Mouse (Mus musculus): ENCODE measurements around the gene Gadl1. TPM values are rescaled to one million over a fixed set of nuclear protein-coding genes. Genes with fewer than 3 reads are reported as not detected.

Gadl1 gene
- polyA plus RNA-seq, 1 experiment from 2014 or later = 0.48 TPM

GRCm38 (mm10) chr9:115994772-115995171, 85.5 kb downstream of the Gadl1 start:
- H3K27ac ChIP-seq = no peak overlapping the region
- no peak overlapping the region for H3K4me2 ChIP-seq
- H3K4me3 ChIP-seq = no peak overlapping the region
- no peaks in the 10 kb centered on the region for H3K9me3 ChIP-seq
- 90% methylated on average over 2 of the region's 2 CpGs for WGBS
- no peak overlapping the region for H3K9ac ChIP-seq
- ATAC-seq (ENCODE audit: low FRiP score) = no peak
- H3K36me3 ChIP-seq = no peaks in the 10 kb centered on the region
- no peaks in the 10 kb centered on the region for H3K4me1 ChIP-seq (replicated peaks)
- H3K27me3 ChIP-seq = no peaks in the 10 kb centered on the region

- H3K9me3 ChIP-seq = no peaks in the 10 kb centered on the region
- 75% methylated on average over 23 of the region's 23 CpGs for WGBS
- ATAC-seq (ENCODE audit: low FRiP score) = no peak
- peak overlapping the region; percentile 46; the same call in 1 of the 2 replicates for H3K27ac ChIP-seq
- H3K9ac ChIP-seq = no peak overlapping the region
- H3K27me3 ChIP-seq = no peaks in the 10 kb centered on the region
- H3K4me3 ChIP-seq = no peak overlapping the region
- H3K4me1 ChIP-seq (replicated peaks) = no peaks in the 10 kb centered on the region
- H3K4me2 ChIP-seq = no peak overlapping the region
- no peaks in the 10 kb centered on the region for H3K36me3 ChIP-seq
Observed at GRCm38 (mm10) chr9:115995856-115996560, 86.8 kb downstream of the Gadl1 start.

- whole genome bisulfite sequencing = 76% methylated on average over 4 of the region's 4 CpGs
- H3K27ac ChIP-seq = no peak overlapping the region
- H3K36me3 ChIP-seq = no peaks in the 10 kb centered on the region
- no peak overlapping the region for H3K9ac ChIP-seq
- no peaks in the 10 kb centered on the region for H3K9me3 ChIP-seq
- ATAC-seq (ENCODE audit: low FRiP score) = no peak
- no peaks in the 10 kb centered on the region for H3K27me3 ChIP-seq
- H3K4me1 ChIP-seq (replicated peaks) = no peaks in the 10 kb centered on the region
- no peak overlapping the region for H3K4me2 ChIP-seq
- no peak overlapping the region for H3K4me3 ChIP-seq
Observed at GRCm38 (mm10) chr9:115998383-115998782, 89.1 kb downstream of the Gadl1 start.

GRCm38 (mm10) chr9:115999361-115999990, 90.2 kb downstream of the Gadl1 start:
- Histone ChIP-seq H3K9me3 (no peaks in the 10 kb centered on the region), H3K4me2 (no peak overlapping the region), H3K4me3 (no peak overlapping the region), H3K27ac (no peak overlapping the region), H3K4me1 (replicated peaks) (no peaks in the 10 kb centered on the region), H3K36me3 (no peaks in the 10 kb centered on the region), H3K9ac (no peak overlapping the region), H3K27me3 (no peaks in the 10 kb centered on the region)
- ATAC-seq (ENCODE audit: low FRiP score) = no peak
- 88% methylated on average over 8 of the region's 8 CpGs for WGBS

- Histone ChIP-seq H3K27ac (no peak overlapping the region), H3K4me2 (no peak overlapping the region), H3K4me3 (no peak overlapping the region), H3K27me3 (no peaks in the 10 kb centered on the region), H3K36me3 (no peaks in the 10 kb centered on the region), H3K9ac (no peak overlapping the region), H3K9me3 (no peaks in the 10 kb centered on the region), H3K4me1 (replicated peaks) (no peaks in the 10 kb centered on the region)
- WGBS = 71% methylated on average over 4 of the region's 4 CpGs
- ATAC-seq (ENCODE audit: low FRiP score) = no peak
Observed at GRCm38 (mm10) chr9:116013911-116014310, 104.7 kb downstream of the Gadl1 start.

- no peak for ATAC-seq (ENCODE audit: low FRiP score)
- Histone ChIP-seq H3K27ac (no peak overlapping the region), H3K4me1 (replicated peaks) (no peaks in the 10 kb centered on the region), H3K9ac (no peak overlapping the region), H3K36me3 (no peaks in the 10 kb centered on the region), H3K27me3 (no peaks in the 10 kb centered on the region), H3K4me2 (no peak overlapping the region), H3K9me3 (no peaks in the 10 kb centered on the region), H3K4me3 (no peak overlapping the region)
- WGBS = 86% methylated on average over 9 of the region's 9 CpGs
Observed at GRCm38 (mm10) chr9:116016221-116016620, 107.0 kb downstream of the Gadl1 start.

GRCm38 (mm10) chr9:116017091-116017490, 107.8 kb downstream of the Gadl1 start:
- Histone ChIP-seq H3K9me3 (no peaks in the 10 kb centered on the region), H3K27me3 (no peaks in the 10 kb centered on the region), H3K4me3 (no peak overlapping the region), H3K27ac (no peak overlapping the region), H3K36me3 (no peaks in the 10 kb centered on the region), H3K9ac (no peak overlapping the region), H3K4me2 (no peak overlapping the region), H3K4me1 (replicated peaks) (no peaks in the 10 kb centered on the region)
- 91% methylated on average over 3 of the region's 3 CpGs for WGBS
- no peak for ATAC-seq (ENCODE audit: low FRiP score)

GRCm38 (mm10) chr9:116018586-116018985, 109.3 kb downstream of the Gadl1 start:
- Histone ChIP-seq H3K4me3 (no peak overlapping the region), H3K36me3 (no peaks in the 10 kb centered on the region), H3K27me3 (no peaks in the 10 kb centered on the region), H3K27ac (no peak overlapping the region), H3K9ac (no peak overlapping the region), H3K9me3 (no peaks in the 10 kb centered on the region), H3K4me2 (no peak overlapping the region), H3K4me1 (replicated peaks) (no peaks in the 10 kb centered on the region)
- no peak for ATAC-seq (ENCODE audit: low FRiP score)
- 91% methylated on average over 7 of the region's 7 CpGs for WGBS

GRCm38 (mm10) chr9:116025371-116025770, 116.1 kb downstream of the Gadl1 start:
- Histone ChIP-seq H3K27me3 (no peaks in the 10 kb centered on the region), H3K9ac (no peak overlapping the region), H3K4me1 (replicated peaks) (no peaks in the 10 kb centered on the region), H3K36me3 (no peaks in the 10 kb centered on the region), H3K4me3 (no peak overlapping the region), H3K4me2 (no peak overlapping the region), H3K27ac (no peak overlapping the region), H3K9me3 (no peaks in the 10 kb centered on the region)
- no peak for ATAC-seq (ENCODE audit: low FRiP score)
- WGBS = 88% methylated on average over 6 of the region's 6 CpGs

- no peaks in the 10 kb centered on the region for H3K27me3 ChIP-seq
- H3K9ac ChIP-seq = no peak overlapping the region
- no peak overlapping the region for H3K4me3 ChIP-seq
- H3K27ac ChIP-seq = no peak overlapping the region
- no peaks in the 10 kb centered on the region for H3K9me3 ChIP-seq
- no peaks in the 10 kb centered on the region for H3K4me1 ChIP-seq (replicated peaks)
- H3K4me2 ChIP-seq = no peak overlapping the region
- no peak for ATAC-seq (ENCODE audit: low FRiP score)
- no peaks in the 10 kb centered on the region for H3K36me3 ChIP-seq
- 89% methylated on average over 2 of the region's 2 CpGs for WGBS
Observed at GRCm38 (mm10) chr9:116029076-116029475, 119.8 kb downstream of the Gadl1 start.

GRCm38 (mm10) chr9:116032711-116033110, 123.5 kb downstream of the Gadl1 start:
- Histone ChIP-seq H3K9me3 (no peaks in the 10 kb centered on the region), H3K27ac (no peak overlapping the region), H3K27me3 (no peaks in the 10 kb centered on the region), H3K4me3 (no peak overlapping the region), H3K36me3 (no peaks in the 10 kb centered on the region), H3K4me1 (replicated peaks) (no peaks in the 10 kb centered on the region), H3K4me2 (no peak overlapping the region), H3K9ac (no peak overlapping the region)
- 75% methylated on average over 5 of the region's 5 CpGs for WGBS
- no peak for ATAC-seq (ENCODE audit: low FRiP score)

- no peaks in the 10 kb centered on the region for H3K9me3 ChIP-seq
- H3K4me2 ChIP-seq = no peak overlapping the region
- no peaks in the 10 kb centered on the region for H3K36me3 ChIP-seq
- no peak overlapping the region for H3K9ac ChIP-seq
- 79% methylated on average over 6 of the region's 6 CpGs for WGBS
- no peak overlapping the region for H3K27ac ChIP-seq
- H3K4me3 ChIP-seq = no peak overlapping the region
- no peak for ATAC-seq (ENCODE audit: low FRiP score)
- H3K4me1 ChIP-seq (replicated peaks) = peaks cover 5% of the 10 kb centered on the region; the same call in 1 of the 2 replicates
- no peaks in the 10 kb centered on the region for H3K27me3 ChIP-seq
Observed at GRCm38 (mm10) chr9:116038275-116038674, 129.0 kb downstream of the Gadl1 start.

GRCm38 (mm10) chr9:116039981-116040380, 130.7 kb downstream of the Gadl1 start:
- 94% methylated on average over 4 of the region's 4 CpGs for WGBS

More at GRCm38 (mm10) chr9:116039981-116040380, 130.7 kb downstream of the Gadl1 start:
- Histone ChIP-seq H3K4me3 (no peak overlapping the region), H3K27me3 (no peaks in the 10 kb centered on the region), H3K27ac (no peak overlapping the region), H3K9ac (no peak overlapping the region), H3K36me3 (no peaks in the 10 kb centered on the region), H3K4me1 (replicated peaks) (peaks cover 5% of the 10 kb centered on the region; the same call in 1 of the 2 replicates), H3K9me3 (no peaks in the 10 kb centered on the region), H3K4me2 (no peak overlapping the region)
- ATAC-seq (ENCODE audit: low FRiP score) = no peak
